Mouse (Mus musculus): ENCODE results near the gene Elfn2. TPM values are rescaled to one million over a fixed set of nuclear protein-coding genes. Genes with fewer than 3 reads are reported as not detected.

The Elfn2 gene
- total RNA-seq, 1 experiment from 2014 or later, result 7.8 TPM

Other genes with a start within 250 kb of the Elfn2 start
- gene Il2rb, start 223.5 kb downstream of the Elfn2 start, total RNA-seq (2021), result 0.48 and 0.58 TPM in 2 replicates
- gene C1qtnf6, start 187.4 kb downstream of the Elfn2 start, total RNA-seq (2021), result 48.7 and 59.4 TPM in 2 replicates
- gene Sstr3, start 174.1 kb downstream of the Elfn2 start, total RNA-seq (2021), result 0.58 and 0.76 TPM in 2 replicates
- 2.7 and 4.5 TPM in 2 replicates for gene Rac2, start 146.0 kb downstream of the Elfn2 start, total RNA-seq (2021)
- 7.5 and 7.6 TPM in 2 replicates for gene Cyth4, start 121.7 kb downstream of the Elfn2 start, total RNA-seq (2021)
- gene Mfng, start 54.7 kb upstream of the Elfn2 start, total RNA-seq (2021), result 11.9 and 14.5 TPM in 2 replicates
- 6.5 and 7.0 TPM in 2 replicates for gene Card10, start 84.3 kb upstream of the Elfn2 start, total RNA-seq (2021)
- gene Cdc42ep1, start 123.9 kb upstream of the Elfn2 start, total RNA-seq (2021), result 38.8 and 43.4 TPM in 2 replicates
- not detected in 2 replicates for gene Lgals2, start 136.8 kb upstream of the Elfn2 start, total RNA-seq (2021)
- 58.1 and 61.5 TPM in 2 replicates for gene Gga1, start 158.4 kb upstream of the Elfn2 start, total RNA-seq (2021)
- gene Gm49510, start 180.9 kb upstream of the Elfn2 start, total RNA-seq (2021), result not detected in 2 replicates
- 6.1 and 8.8 TPM in 2 replicates for gene Sh3bp1, start 181.0 kb upstream of the Elfn2 start, total RNA-seq (2021)
- 5.0 and 6.0 TPM in 2 replicates for gene Pdxp, start 195.1 kb upstream of the Elfn2 start, total RNA-seq (2021)
- gene Lgals1, start 208.0 kb upstream of the Elfn2 start, total RNA-seq (2021), result 273 and 304 TPM in 2 replicates
- 42.7 and 44.0 TPM in 2 replicates for gene Nol12, start 216.2 kb upstream of the Elfn2 start, total RNA-seq (2021)
- gene Triobp, start 229.0 kb upstream of the Elfn2 start, total RNA-seq (2021), result 113 and 114 TPM in 2 replicates

Data from adrenal gland, postnatal 25 days (tissue).